8 mouse cellular contexts compared by ENCODE assay signal in genomic region chr2:170205591-170206441, GRCm38 (mm10). TPM values are rescaled to one million over a fixed set of nuclear protein-coding genes. Genes with fewer than 3 reads are reported as not detected.
DNase-seq lines count a peak whose midpoint lies in the region; ATAC-seq lines count a peak whose summit lies in the region.

No protein-coding gene starts in this region.

- peaks cover 9% of the 10 kb centered on the region; the same call in 1 of the 2 replicates for H3K27me3 ChIP-seq in hindbrain, embryonic 10.5 days (ENCODE audit: insufficient read depth, poor library complexity, severe bottlenecking)
- no peaks in the 10 kb centered on the region for H3K27me3 ChIP-seq in liver, embryonic 12.5 days (replicated peaks)
- no peaks in the 10 kb centered on the region for H3K27me3 ChIP-seq in neural tube, embryonic 13.5 days

- under 1% methylated on average over 17 of the region's 17 CpGs for WGBS in hindbrain, embryonic 10.5 days
- under 1% methylated on average over 17 of the region's 17 CpGs for WGBS in liver, embryonic 12.5 days (ENCODE audit: insufficient replicate concordance)
- WGBS in neural tube, embryonic 13.5 days = under 1% methylated on average over 17 of the region's 17 CpGs

- peak overlapping the region; percentile 85 for H3K27ac ChIP-seq in hindbrain, embryonic 10.5 days
- peak overlapping the region; percentile 87 for H3K27ac ChIP-seq in liver, embryonic 12.5 days
- H3K27ac ChIP-seq in neural tube, embryonic 13.5 days (replicated peaks) = peak overlapping the region; percentile 56

- H3K4me2 ChIP-seq in liver, embryonic 12.5 days = peak overlapping the region; percentile 91
- H3K4me2 ChIP-seq in neural tube, embryonic 13.5 days = peak overlapping the region; percentile 64

- peak; percentile 62 to 70 for DNase-seq in heart, adult 18-20 months
- no peak for DNase-seq in heart, adult 8-10 months (ENCODE audit: low spot score)
- peak; percentile 59 for DNase-seq in embryo, embryonic 11 days
- peak; percentile 56 for DNase-seq in hindbrain, embryonic 10.5 days (ENCODE audit: low spot score)
- DNase-seq in layer of hippocampus, postnatal 36 days = no peak
- DNase-seq in cerebellum, postnatal 25 days = no peak

- peaks cover 40% of the 10 kb centered on the region for H3K4me1 ChIP-seq in hindbrain, embryonic 10.5 days (replicated peaks)
- peaks cover 46% of the 10 kb centered on the region for H3K4me1 ChIP-seq in liver, embryonic 12.5 days
- peaks cover 22% of the 10 kb centered on the region for H3K4me1 ChIP-seq in neural tube, embryonic 13.5 days (replicated peaks)

- peak overlapping the region; percentile 75 for H3K9ac ChIP-seq in liver, embryonic 12.5 days
- peak overlapping the region; percentile 64 for H3K9ac ChIP-seq in neural tube, embryonic 13.5 days

- H3K9me3 ChIP-seq in hindbrain, embryonic 10.5 days = no peaks in the 10 kb centered on the region
- no peaks in the 10 kb centered on the region for H3K9me3 ChIP-seq in liver, embryonic 12.5 days (replicated peaks)
- no peaks in the 10 kb centered on the region for H3K9me3 ChIP-seq in neural tube, embryonic 13.5 days

- peak overlapping the region; percentile 53 for H3K4me3 ChIP-seq in hindbrain, embryonic 10.5 days
- peak overlapping the region; percentile 61 for H3K4me3 ChIP-seq in liver, embryonic 12.5 days
- peak overlapping the region; percentile 29 for H3K4me3 ChIP-seq in neural tube, embryonic 13.5 days

- peak; percentile 61 for ATAC-seq in liver, embryonic 12.5 days
- ATAC-seq in neural tube, embryonic 13.5 days (ENCODE audit: low read depth) = peak; percentile 61; the same call in 1 of the 2 replicates

- no peaks in the 10 kb centered on the region for H3K36me3 ChIP-seq in hindbrain, embryonic 10.5 days
- H3K36me3 ChIP-seq in liver, embryonic 12.5 days = no peaks in the 10 kb centered on the region
- no peaks in the 10 kb centered on the region for H3K36me3 ChIP-seq in neural tube, embryonic 13.5 days

RNA-seq across cellular contexts. Expression of gene Zfp217, which starts 57.9 kb away (rescaled TPM):
- 10 to 100 TPM in 1 of 2 experiments, 1 to 10 TPM in 1; 7.5 to 10.2 TPM for total RNA-seq in heart, adult 18-20 months (2021)
- 10 to 100 TPM in 1 of 4 experiments, 1 to 10 TPM in 3; 7.4 to 12.0 (median 8.9) TPM for total RNA-seq in heart, adult 8-10 months (2022)
- 3.0 TPM in 2 replicates for polyA plus RNA-seq in hindbrain, embryonic 10.5 days (2016; fragmentation: Nextera tagmentation; extraction: Ambion mirVana)
- polyA plus RNA-seq in liver, embryonic 12.5 days (2016; fragmentation: Nextera tagmentation; extraction: Ambion mirVana) = 3.8 and 4.5 TPM in 2 replicates
- polyA plus RNA-seq in neural tube, embryonic 13.5 days (2015; fragmentation: Nextera tagmentation; extraction: Ambion mirVana) = 1.3 and 2.0 TPM in 2 replicates
- total RNA-seq in layer of hippocampus, postnatal 36 days (2021) = 1 to 10 TPM; 2.3 to 2.5 TPM

Comparison
In these comparisons a context has a peak if more than half of its experiments do, and no peak if none do; other contexts are left out.
1. DNase-seq: peak in heart, adult 18-20 months (2 of 2), embryo, embryonic 11 days (single experiment) and hindbrain, embryonic 10.5 days (single experiment); none in heart, adult 8-10 months (single experiment), layer of hippocampus, postnatal 36 days (0 of 2) and cerebellum, postnatal 25 days (0 of 2).
2. Peak in every context shown above with its lines, with median percentiles within 50 percentile points of each other: H3K27ac ChIP-seq and H3K4me3 ChIP-seq.